Mouse (Mus musculus) erythroblast, embryonic 14.5 days (primary cell): ENCODE measurements around the gene Prdm16.

Experiments used
- GATA1 ChIP-seq: IDR thresholded peaks from 2 replicates; pipeline ENCODE4 v1.6.1; 2012; ENCODE audit warnings: low read length, inconsistent platforms, mixed read lengths
- TAL1 ChIP-seq: IDR thresholded peaks from 3 replicates; pipeline ENCODE4 v1.6.1; 2012; ENCODE audit warnings: low read length, inconsistent platforms, mixed read lengths

- TF ChIP-seq GATA1, result no peak
- TF ChIP-seq TAL1, result no peak
These were observed 311.3 kb downstream of the Prdm16 start for GRCm38 (mm10) chr4:154325410-154325809.
